Mouse (Mus musculus) E14TG2a.4 (cell line): ENCODE data around the gene Neurl1b.

Experiments
- CTCF ChIP-seq: conservative IDR thresholded peaks from 2 replicates; pipeline ENCODE4 v1.5.1; 2014; ENCODE audit warnings: low read length
- NANOG ChIP-seq: IDR thresholded peaks from 2 replicates; pipeline ENCODE4 v1.6.1; 2014; ENCODE audit warnings: borderline replicate concordance, low read length, mixed read lengths

DNA sequence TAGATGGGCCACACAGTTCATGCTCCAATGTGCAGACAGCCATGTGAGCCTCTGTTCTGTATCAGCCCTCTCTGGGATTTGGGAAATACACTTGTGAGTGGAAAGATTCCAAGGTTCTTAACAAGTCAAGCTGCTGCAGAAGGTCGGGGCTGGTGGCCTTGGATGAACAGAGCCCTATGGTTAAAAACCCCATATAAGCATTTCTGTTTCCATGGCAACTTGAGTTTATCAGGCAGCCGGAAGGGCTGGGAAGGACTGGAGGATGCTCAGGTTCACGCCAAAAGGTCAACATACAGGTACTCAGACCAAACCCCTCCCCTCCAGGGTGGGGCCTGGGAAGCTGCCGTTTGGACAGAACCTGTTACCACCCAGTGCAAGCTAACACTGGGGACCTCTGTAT lies 49.4 kb downstream of the Neurl1b start:
- TF ChIP-seq CTCF (no peak), NANOG (no peak)
